Mouse (Mus musculus) heart, adult 2 months (tissue): Measurements from ENCODE around the gene 2010109A12Rik.

Experiments
- CTCF ChIP-seq: fragments of 200-600 bp; IDR thresholded peaks from 2 replicates; pipeline ENCODE4 v1.8.1; 2022; ENCODE audit warnings: antibody characterized with exemption, mild to moderate bottlenecking, moderate library complexity
- EP300 ChIP-seq: fragments of 200-500 bp; IDR thresholded peaks from 2 replicates; pipeline ENCODE4 v1.6.1; 2011; ENCODE audit warnings: low read depth, low read length, control low read depth; ENCODE audit not compliant: insufficient read depth
- POLR2A ChIP-seq: fragments of 200-500 bp; IDR thresholded peaks from 2 replicates; pipeline ENCODE4 v1.6.1; 2011; ENCODE audit warnings: mild to moderate bottlenecking, low read depth, low read length, control low read depth; ENCODE audit not compliant: insufficient read depth

GRCm38 (mm10) chr5:93184548-93184947 lies 21.8 kb upstream of the 2010109A12Rik start:
- TF ChIP-seq CTCF (no peak), POLR2A (no peak), EP300 (no peak)
